Mouse (Mus musculus) myocyte (in vitro differentiated cells): ENCODE data around the gene Gabarapl2.

Experiments
- CEBPB ChIP-seq: IDR thresholded peaks from 2 replicates; pipeline ENCODE4 v1.6.1; 2011; ENCODE audit warnings: mild to moderate bottlenecking, moderate library complexity; ENCODE audit not compliant: poor library complexity, insufficient read depth, severe bottlenecking
- MAX ChIP-seq: IDR thresholded peaks from one replicate; pipeline ENCODE4 v1.6.1; 2011; ENCODE audit warnings: low read depth, mild to moderate bottlenecking, control low read depth
- POLR2A ChIP-seq: IDR thresholded peaks from one replicate; pipeline ENCODE4 v1.6.1; 2011; ENCODE audit warnings: low read depth, mild to moderate bottlenecking, control low read depth, moderate library complexity; ENCODE audit not compliant: insufficient read length
- POLR2AphosphoS2 ChIP-seq: IDR thresholded peaks from one replicate; pipeline ENCODE4 v1.6.1; 2011; ENCODE audit warnings: low read depth, control low read depth; ENCODE audit not compliant: insufficient read length
- SRF ChIP-seq: IDR thresholded peaks from one replicate; pipeline ENCODE4 v1.6.1; 2011; ENCODE audit warnings: low read depth; ENCODE audit not compliant: control insufficient read depth, insufficient read length
- USF1 ChIP-seq: IDR thresholded peaks from one replicate; pipeline ENCODE4 v1.6.1; 2011; ENCODE audit warnings: low read depth, mild to moderate bottlenecking, control low read depth, moderate library complexity

DNA sequence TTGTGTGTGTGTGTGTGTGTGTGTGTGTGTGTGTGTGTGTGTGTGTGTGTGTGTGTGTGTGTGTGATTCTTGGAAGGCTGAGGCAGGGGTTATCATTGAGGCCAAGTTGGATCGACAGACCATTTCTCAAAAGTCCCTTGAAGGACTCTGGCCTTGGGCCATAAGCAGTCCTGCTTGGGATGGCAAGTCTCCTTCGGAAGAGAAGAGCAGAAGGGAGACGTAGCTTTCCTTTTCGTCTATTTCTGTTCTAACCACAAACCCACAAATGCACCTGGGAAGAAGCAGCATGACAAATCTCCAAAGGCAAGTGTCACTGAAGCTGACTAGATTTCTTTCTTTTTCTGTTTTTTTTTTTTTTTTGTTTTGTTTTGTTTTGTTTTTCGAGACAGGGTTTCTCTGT, 15.4 kb downstream of the Gabarapl2 start:
- TF ChIP-seq CEBPB (no peak), POLR2A (no peak), POLR2AphosphoS2 (no peak), SRF (no peak), MAX (no peak), USF1 (no peak)
